Mouse (Mus musculus) liver, postnatal 0 days (tissue): ENCODE results near the gene Aplp1.

Experiments
- CTCF ChIP-seq: sonication (generic); IDR thresholded peaks from 2 replicates; pipeline ENCODE4 v1.5.1; 2016; ENCODE audit warnings: antibody characterized with exemption, low read depth
- EP300 ChIP-seq: IDR thresholded peaks from 2 replicates; pipeline ENCODE4 v1.6.1; 2016; ENCODE audit warnings: antibody characterized with exemption, low read depth, mild to moderate bottlenecking

GRCm38 (mm10) chr7:30440697-30441096 is 4.6 kb downstream of the Aplp1 start:
- TF ChIP-seq CTCF (peak; percentile 87), EP300 (no peak)
